Mouse (Mus musculus) hematopoietic multipotent progenitor cell, adult 10-12 weeks (in vitro differentiated cells): Measurements from ENCODE around the gene Rdh7. TPM values are rescaled to one million over a fixed set of nuclear protein-coding genes. Genes with fewer than 3 reads are reported as not detected.

Experiments used
- polyA plus RNA-seq: library from polyadenylated mRNA; stranded (reverse); fragments of >175 nt; gene quantifications from 2 replicates; pipeline ENCODE4 v1.2.3, GENCODE M21; 2012; ENCODE audit warnings: low replicate concordance

The Rdh7 gene
- polyA plus RNA-seq = not detected in 2 replicates

DNA sequence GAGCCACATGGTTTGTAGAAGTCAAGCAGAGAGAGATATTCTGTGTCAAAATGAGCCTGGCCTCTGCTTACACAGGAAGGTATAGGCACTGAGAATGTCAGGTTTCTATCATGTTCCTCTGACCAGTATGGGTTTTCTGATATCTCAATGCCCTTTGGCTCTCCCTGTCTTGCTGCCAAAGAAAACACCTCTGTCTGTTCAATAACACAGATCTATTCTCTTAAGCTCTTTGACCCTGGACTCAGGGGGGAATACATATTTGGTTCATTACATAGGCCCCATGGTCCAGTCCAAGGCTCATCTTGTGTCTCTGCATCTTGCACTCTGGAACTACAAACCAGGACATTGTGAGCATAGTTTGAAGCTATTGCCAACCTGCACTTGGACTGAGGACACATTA lies at the start of gene Rdh7:
TSS of gene Rdh7 (minus strand) at position 213 of the 400 bp plus-strand sequence.

DNA sequence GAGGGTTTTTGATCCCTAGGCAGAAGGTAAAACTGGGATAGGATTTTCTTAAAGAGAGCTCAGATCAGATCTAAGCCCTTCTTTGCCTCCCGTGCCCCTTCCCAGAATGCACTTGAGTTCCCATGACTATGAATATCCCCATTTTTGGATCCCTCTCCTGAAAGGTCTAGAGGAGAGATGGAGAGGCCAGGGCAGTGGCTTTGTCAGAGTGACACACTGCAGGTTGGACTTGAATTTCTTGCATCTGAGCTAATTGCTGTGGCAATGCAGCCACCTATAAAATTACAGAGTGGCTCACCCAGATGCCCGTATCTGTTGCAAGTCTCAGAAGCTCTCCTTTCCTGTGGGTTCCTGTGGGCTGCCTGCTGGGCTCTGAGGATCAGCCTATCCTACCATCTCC lies 9.6 kb upstream of the Rdh7 start, which contains the start of gene Sdr9c7:
TSS of gene Sdr9c7 (plus strand) at position 301 of the 400 bp plus-strand sequence.

DNA sequence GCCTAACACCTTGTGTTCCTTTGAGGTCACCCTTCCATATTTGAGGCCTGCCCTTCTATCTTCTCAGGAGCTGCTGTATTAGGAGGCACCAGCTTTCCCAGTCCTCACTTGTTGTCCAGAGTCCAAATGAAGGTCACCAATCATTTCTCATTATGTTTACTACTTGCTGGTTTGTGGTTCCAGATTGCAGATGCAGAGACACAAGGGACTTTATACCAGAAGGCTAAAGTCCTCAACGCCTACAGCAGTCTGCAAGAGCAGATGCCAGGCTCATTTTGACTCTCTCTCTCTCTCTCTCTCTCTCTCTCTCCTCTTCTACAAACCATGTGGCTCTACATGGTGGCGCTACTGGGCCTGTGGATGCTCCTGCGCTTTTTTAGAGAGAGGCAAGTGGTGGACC lies 22.4 kb downstream of the Rdh7 start, which contains the start of gene Rdh16f2:
TSS of gene Rdh16f2 (plus strand) at position 243 of the 400 bp plus-strand sequence.

DNA sequence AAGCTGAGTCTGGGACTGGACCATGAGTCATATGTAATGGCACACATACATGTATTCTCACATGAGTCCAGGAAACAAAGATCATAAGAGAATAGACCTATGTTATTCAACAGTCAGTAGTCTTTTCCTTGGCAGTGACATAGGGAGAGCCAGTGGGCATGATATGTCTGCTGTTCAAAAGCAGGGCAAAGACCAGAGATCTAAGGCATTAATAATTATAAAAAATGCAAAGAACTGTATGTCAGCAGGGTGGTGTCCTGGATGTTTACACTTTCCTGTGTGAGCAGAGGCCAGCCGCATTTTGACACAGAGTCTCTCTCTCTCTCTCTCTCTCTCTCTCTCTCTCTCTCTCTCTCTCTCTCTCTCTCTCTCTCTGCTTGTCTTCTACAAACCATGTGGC lies 39.0 kb downstream of the Rdh7 start, which contains the start of gene Rdh19:
TSS of gene Rdh19 (plus strand) at position 301 of the 400 bp plus-strand sequence.

Other genes with a start within 250 kb of the Rdh7 start
- gene Stat6, start 245.8 kb downstream of the Rdh7 start, polyA plus RNA-seq = 45.8 and 162 TPM in 2 replicates
- gene Nemp1, start 221.9 kb downstream of the Rdh7 start, polyA plus RNA-seq = 1.4 and 2.3 TPM in 2 replicates
- gene Nab2, start 220.2 kb downstream of the Rdh7 start, polyA plus RNA-seq = 35.7 and 62.7 TPM in 2 replicates
- 0.06 TPM in 1 of 2 replicates, not detected in the other for gene Myo1a, start 183.6 kb downstream of the Rdh7 start, polyA plus RNA-seq
- 0.58 and 3.1 TPM in 2 replicates for gene Tac2, start 164.3 kb downstream of the Rdh7 start, polyA plus RNA-seq
- gene Zbtb39, start 149.3 kb downstream of the Rdh7 start, polyA plus RNA-seq = 3.1 and 3.6 TPM in 2 replicates
- 0.07 and 3.4 TPM in 2 replicates for gene Gpr182, start 137.1 kb downstream of the Rdh7 start, polyA plus RNA-seq
- gene Rdh1, start 129.1 kb downstream of the Rdh7 start, polyA plus RNA-seq = 0.08 and 0.13 TPM in 2 replicates
- 0.10 and 0.20 TPM in 2 replicates for gene Rdh16f1, start 129.0 kb downstream of the Rdh7 start, polyA plus RNA-seq
- gene Rdh9, start 112.4 kb downstream of the Rdh7 start, polyA plus RNA-seq = 0.17 TPM in 1 of 2 replicates, not detected in the other
- gene Rdh16, start 87.7 kb downstream of the Rdh7 start, polyA plus RNA-seq = not detected in 2 replicates
- not detected in 2 replicates for gene Rdh19, start 38.9 kb downstream of the Rdh7 start, polyA plus RNA-seq
- gene Rdh16f2, start 22.3 kb downstream of the Rdh7 start, polyA plus RNA-seq = not detected in 2 replicates
- gene Sdr9c7, start 9.7 kb upstream of the Rdh7 start, polyA plus RNA-seq = not detected in 2 replicates
- not detected in 2 replicates for gene Hsd17b6, start 118.8 kb upstream of the Rdh7 start, polyA plus RNA-seq
- 0.76 and 2.1 TPM in 2 replicates for gene Prim1, start 126.4 kb upstream of the Rdh7 start, polyA plus RNA-seq
- gene Naca, start 146.8 kb upstream of the Rdh7 start, polyA plus RNA-seq = 23.9 and 119 TPM in 2 replicates
- 75.1 and 109 TPM in 2 replicates for gene Ptges3, start 170.1 kb upstream of the Rdh7 start, polyA plus RNA-seq
- gene Atp5b, start 194.5 kb upstream of the Rdh7 start, polyA plus RNA-seq = 514 and 876 TPM in 2 replicates
- gene Baz2a, start 202.8 kb upstream of the Rdh7 start, polyA plus RNA-seq = 32.1 and 58.1 TPM in 2 replicates